Mouse (Mus musculus): Measurements from ENCODE around the gene Dock4. TPM values are rescaled to one million over a fixed set of nuclear protein-coding genes. Genes with fewer than 3 reads are reported as not detected.

The Dock4 gene
- polyA plus RNA-seq, 1 experiment from 2014 or later = 8.5 TPM

- Histone ChIP-seq H3K4me2 (ENCODE audit: low read length) (no peak overlapping the region), H3K4me3 (ENCODE audit: control insufficient read depth in 1 of 2, insufficient read depth in 1 of 2, low read depth in 1 of 2, low read length in 2 of 2) (no peak overlapping the region), H3K27me3 (ENCODE audit: control insufficient read depth, insufficient read depth, low read length) (no peaks in the 10 kb centered on the region), H3K36me3 (ENCODE audit: control insufficient read depth, insufficient read depth, low read length) (no peaks in the 10 kb centered on the region), H3K4me1 (ENCODE audit: control insufficient read depth in 2 of 2, insufficient read depth in 2 of 2, low read length in 2 of 2) (no peaks in the 10 kb centered on the region), H3K9ac (ENCODE audit: low read length) (no peak overlapping the region), H3K9me3 (ENCODE audit: control insufficient read depth, low read length) (no peaks in the 10 kb centered on the region), H3K27ac (replicated peaks in 1 of 2; ENCODE audit: control insufficient read depth in 1 of 2, insufficient read depth in 1 of 2, low read depth in 2 of 2, low read length in 2 of 2) (no peak overlapping the region)
- ATAC-seq (ENCODE audit: insufficient number of reproducible peaks, insufficient read depth, low FRiP score, low read depth) = no peak
- 75% methylated on average over 2 of the region's 2 CpGs for WGBS
Measured at GRCm38 (mm10) chr12:40599952-40600351, 154.2 kb downstream of the Dock4 start.

GRCm38 (mm10) chr12:40605565-40605964 is 159.8 kb downstream of the Dock4 start:
- ATAC-seq (ENCODE audit: insufficient number of reproducible peaks, insufficient read depth, low FRiP score, low read depth) = no peak
- Histone ChIP-seq H3K4me1 (ENCODE audit: control insufficient read depth in 2 of 2, insufficient read depth in 2 of 2, low read length in 2 of 2) (no peaks in the 10 kb centered on the region), H3K36me3 (ENCODE audit: control insufficient read depth, insufficient read depth, low read length) (no peaks in the 10 kb centered on the region), H3K27ac (replicated peaks in 1 of 2; ENCODE audit: control insufficient read depth in 1 of 2, insufficient read depth in 1 of 2, low read depth in 2 of 2, low read length in 2 of 2) (no peak overlapping the region), H3K4me2 (ENCODE audit: low read length) (no peak overlapping the region), H3K4me3 (ENCODE audit: control insufficient read depth in 1 of 2, insufficient read depth in 1 of 2, low read depth in 1 of 2, low read length in 2 of 2) (no peak overlapping the region), H3K9ac (ENCODE audit: low read length) (no peak overlapping the region), H3K9me3 (ENCODE audit: control insufficient read depth, low read length) (no peaks in the 10 kb centered on the region), H3K27me3 (ENCODE audit: control insufficient read depth, insufficient read depth, low read length) (no peaks in the 10 kb centered on the region)
- WGBS = 74% methylated on average over 4 of the region's 4 CpGs

GRCm38 (mm10) chr12:40622926-40623325 is 177.2 kb downstream of the Dock4 start:
- Histone ChIP-seq H3K27ac (replicated peaks in 1 of 2; ENCODE audit: control insufficient read depth in 1 of 2, insufficient read depth in 1 of 2, low read depth in 2 of 2, low read length in 2 of 2) (no peak overlapping the region), H3K9ac (ENCODE audit: low read length) (no peak overlapping the region), H3K4me2 (ENCODE audit: low read length) (no peak overlapping the region), H3K36me3 (ENCODE audit: control insufficient read depth, insufficient read depth, low read length) (no peaks in the 10 kb centered on the region), H3K27me3 (ENCODE audit: control insufficient read depth, insufficient read depth, low read length) (no peaks in the 10 kb centered on the region), H3K4me3 (ENCODE audit: control insufficient read depth in 1 of 2, insufficient read depth in 1 of 2, low read depth in 1 of 2, low read length in 2 of 2) (no peak overlapping the region), H3K9me3 (ENCODE audit: control insufficient read depth, low read length) (no peaks in the 10 kb centered on the region), H3K4me1 (ENCODE audit: control insufficient read depth in 2 of 2, insufficient read depth in 2 of 2, low read length in 2 of 2) (no peaks in the 10 kb centered on the region)
- ATAC-seq (ENCODE audit: insufficient number of reproducible peaks, insufficient read depth, low FRiP score, low read depth) = no peak

GRCm38 (mm10) chr12:40626521-40626920 is 180.8 kb downstream of the Dock4 start:
- Histone ChIP-seq H3K27ac (replicated peaks in 1 of 2; ENCODE audit: control insufficient read depth in 1 of 2, insufficient read depth in 1 of 2, low read depth in 2 of 2, low read length in 2 of 2) (no peak overlapping the region), H3K4me2 (ENCODE audit: low read length) (no peak overlapping the region), H3K4me3 (ENCODE audit: control insufficient read depth in 1 of 2, insufficient read depth in 1 of 2, low read depth in 1 of 2, low read length in 2 of 2) (no peak overlapping the region), H3K9ac (ENCODE audit: low read length) (no peak overlapping the region), H3K27me3 (ENCODE audit: control insufficient read depth, insufficient read depth, low read length) (no peaks in the 10 kb centered on the region), H3K4me1 (ENCODE audit: control insufficient read depth in 2 of 2, insufficient read depth in 2 of 2, low read length in 2 of 2) (no peaks in the 10 kb centered on the region), H3K9me3 (ENCODE audit: control insufficient read depth, low read length) (no peaks in the 10 kb centered on the region), H3K36me3 (ENCODE audit: control insufficient read depth, insufficient read depth, low read length) (no peaks in the 10 kb centered on the region)
- no peak for ATAC-seq (ENCODE audit: insufficient number of reproducible peaks, insufficient read depth, low FRiP score, low read depth)
- 82% methylated on average over 1 of the region's 1 CpGs for WGBS

- ATAC-seq (ENCODE audit: insufficient number of reproducible peaks, insufficient read depth, low FRiP score, low read depth) = no peak
- Histone ChIP-seq H3K4me1 (ENCODE audit: control insufficient read depth in 2 of 2, insufficient read depth in 2 of 2, low read length in 2 of 2) (no peaks in the 10 kb centered on the region), H3K27me3 (ENCODE audit: control insufficient read depth, insufficient read depth, low read length) (no peaks in the 10 kb centered on the region), H3K4me2 (ENCODE audit: low read length) (no peak overlapping the region), H3K27ac (replicated peaks in 1 of 2; ENCODE audit: control insufficient read depth in 1 of 2, insufficient read depth in 1 of 2, low read depth in 2 of 2, low read length in 2 of 2) (no peak overlapping the region), H3K36me3 (ENCODE audit: control insufficient read depth, insufficient read depth, low read length) (no peaks in the 10 kb centered on the region), H3K9me3 (ENCODE audit: control insufficient read depth, low read length) (no peaks in the 10 kb centered on the region), H3K9ac (ENCODE audit: low read length) (no peak overlapping the region), H3K4me3 (ENCODE audit: control insufficient read depth in 1 of 2, insufficient read depth in 1 of 2, low read depth in 1 of 2, low read length in 2 of 2) (no peak overlapping the region)
- 90% methylated on average over 2 of the region's 2 CpGs for WGBS
Measured at GRCm38 (mm10) chr12:40633242-40633641, 187.5 kb downstream of the Dock4 start.

GRCm38 (mm10) chr12:40634169-40634568 is 188.4 kb downstream of the Dock4 start:
- H3K4me3 ChIP-seq (ENCODE audit: control insufficient read depth in 1 of 2, insufficient read depth in 1 of 2, low read depth in 1 of 2, low read length in 2 of 2) = no peak overlapping the region
- no peaks in the 10 kb centered on the region for H3K9me3 ChIP-seq (ENCODE audit: control insufficient read depth, low read length)
- H3K27ac ChIP-seq (replicated peaks in 1 of 2; ENCODE audit: control insufficient read depth in 1 of 2, insufficient read depth in 1 of 2, low read depth in 2 of 2, low read length in 2 of 2) = no peak overlapping the region
- H3K27me3 ChIP-seq (ENCODE audit: control insufficient read depth, insufficient read depth, low read length) = no peaks in the 10 kb centered on the region
- WGBS = 71% methylated on average over 7 of the region's 7 CpGs
- no peak overlapping the region for H3K4me2 ChIP-seq (ENCODE audit: low read length)
- H3K36me3 ChIP-seq (ENCODE audit: control insufficient read depth, insufficient read depth, low read length) = no peaks in the 10 kb centered on the region
- H3K4me1 ChIP-seq (ENCODE audit: control insufficient read depth in 2 of 2, insufficient read depth in 2 of 2, low read length in 2 of 2) = no peaks in the 10 kb centered on the region
- no peak overlapping the region for H3K9ac ChIP-seq (ENCODE audit: low read length)
- ATAC-seq (ENCODE audit: insufficient number of reproducible peaks, insufficient read depth, low FRiP score, low read depth) = no peak

- 95% methylated on average over 6 of the region's 6 CpGs for WGBS
- no peak for ATAC-seq (ENCODE audit: insufficient number of reproducible peaks, insufficient read depth, low FRiP score, low read depth)
- Histone ChIP-seq H3K4me3 (ENCODE audit: control insufficient read depth in 1 of 2, insufficient read depth in 1 of 2, low read depth in 1 of 2, low read length in 2 of 2) (no peak overlapping the region), H3K9ac (ENCODE audit: low read length) (no peak overlapping the region), H3K9me3 (ENCODE audit: control insufficient read depth, low read length) (no peaks in the 10 kb centered on the region), H3K4me1 (ENCODE audit: control insufficient read depth in 2 of 2, insufficient read depth in 2 of 2, low read length in 2 of 2) (no peaks in the 10 kb centered on the region), H3K27me3 (ENCODE audit: control insufficient read depth, insufficient read depth, low read length) (no peaks in the 10 kb centered on the region), H3K4me2 (ENCODE audit: low read length) (no peak overlapping the region), H3K27ac (replicated peaks in 1 of 2; ENCODE audit: control insufficient read depth in 1 of 2, insufficient read depth in 1 of 2, low read depth in 2 of 2, low read length in 2 of 2) (no peak overlapping the region), H3K36me3 (ENCODE audit: control insufficient read depth, insufficient read depth, low read length) (no peaks in the 10 kb centered on the region)
Measured at GRCm38 (mm10) chr12:40635991-40636390, 190.2 kb downstream of the Dock4 start.

GRCm38 (mm10) chr12:40637427-40637826 is 191.7 kb downstream of the Dock4 start:
- H3K4me1 ChIP-seq (ENCODE audit: control insufficient read depth in 2 of 2, insufficient read depth in 2 of 2, low read length in 2 of 2) = no peaks in the 10 kb centered on the region
- no peak overlapping the region for H3K9ac ChIP-seq (ENCODE audit: low read length)
- H3K27me3 ChIP-seq (ENCODE audit: control insufficient read depth, insufficient read depth, low read length) = no peaks in the 10 kb centered on the region
- no peak overlapping the region for H3K27ac ChIP-seq (replicated peaks in 1 of 2; ENCODE audit: control insufficient read depth in 1 of 2, insufficient read depth in 1 of 2, low read depth in 2 of 2, low read length in 2 of 2)
- H3K4me3 ChIP-seq (ENCODE audit: control insufficient read depth in 1 of 2, insufficient read depth in 1 of 2, low read depth in 1 of 2, low read length in 2 of 2) = no peak overlapping the region
- ATAC-seq (ENCODE audit: insufficient number of reproducible peaks, insufficient read depth, low FRiP score, low read depth) = no peak
- H3K36me3 ChIP-seq (ENCODE audit: control insufficient read depth, insufficient read depth, low read length) = no peaks in the 10 kb centered on the region
- WGBS = 84% methylated on average over 2 of the region's 2 CpGs
- no peak overlapping the region for H3K4me2 ChIP-seq (ENCODE audit: low read length)
- no peaks in the 10 kb centered on the region for H3K9me3 ChIP-seq (ENCODE audit: control insufficient read depth, low read length)
